9 mouse cellular contexts compared by ENCODE assay signal in genomic region chr3:96905592-96905991, GRCm38 (mm10). TPM values are rescaled to one million over a fixed set of nuclear protein-coding genes. Genes with fewer than 3 reads are reported as not detected.
A peak's percentile ranks its signal among the peaks of the same experiment; 100 is the strongest.
DNase-seq lines count a peak whose midpoint lies in the region; ATAC-seq and TF ChIP-seq lines count a peak whose summit lies in the region.
"Had no signal": no experiment of that assay in that cellular context is flagged by ENCODE, and none has a peak within 500 bp of the region (broad histone marks: within the 10 kb centered on the region; RNA-seq: fewer than 3 reads in every experiment).

No protein-coding gene starts in this region.

- 44% methylated on average over 9 of the region's 9 CpGs for WGBS in heart, embryonic 13.5 days
- WGBS in forebrain, postnatal 0 days = 42% methylated on average over 9 of the region's 9 CpGs
- WGBS in liver, embryonic 16.5 days (ENCODE audit: insufficient replicate concordance) = 34% methylated on average over 9 of the region's 9 CpGs

- peak overlapping the region; percentile 76 for H3K4me3 ChIP-seq in heart, embryonic 13.5 days
- peak overlapping the region in 1 of 2 experiments; percentile 98; a peak in 2 of 4 replicates for H3K4me3 ChIP-seq in ES-E14 (ENCODE audit: insufficient read depth in 1 of 2, low read depth in 1 of 2, low read length in 2 of 2, poor library complexity in 1 of 2, severe bottlenecking in 1 of 2)
- H3K4me3 ChIP-seq in forebrain, postnatal 0 days (ENCODE audit: low read depth, low read length) = peak overlapping the region; percentile 80
- H3K4me3 ChIP-seq in liver, embryonic 16.5 days (ENCODE audit: low read depth, low read length) = peak overlapping the region; percentile 99

- H3K27ac ChIP-seq in heart, embryonic 13.5 days (replicated peaks) = no peak overlapping the region
- H3K27ac ChIP-seq in ES-E14 (ENCODE audit: insufficient read depth, low read depth, low read length, poor library complexity, severe bottlenecking) = no peak overlapping the region
- no peak overlapping the region for H3K27ac ChIP-seq in forebrain, postnatal 0 days (ENCODE audit: low read depth, low read length)
- no peak overlapping the region for H3K27ac ChIP-seq in liver, embryonic 16.5 days (ENCODE audit: low read length)

- H3K4me2 ChIP-seq in heart, embryonic 13.5 days = peak overlapping the region; percentile 88
- H3K4me2 ChIP-seq in forebrain, postnatal 0 days (ENCODE audit: low read depth) = peak overlapping the region; percentile 67
- peak overlapping the region; percentile 94 for H3K4me2 ChIP-seq in liver, embryonic 16.5 days (ENCODE audit: low read depth, low read length)

- no peaks in the 10 kb centered on the region for H3K36me3 ChIP-seq in heart, embryonic 13.5 days
- no peaks in the 10 kb centered on the region for H3K36me3 ChIP-seq in ES-E14 (ENCODE audit: control insufficient read depth, insufficient read depth, low read length, poor library complexity, severe bottlenecking)
- no peaks in the 10 kb centered on the region for H3K36me3 ChIP-seq in forebrain, postnatal 0 days (ENCODE audit: insufficient read depth)
- H3K36me3 ChIP-seq in liver, embryonic 16.5 days (ENCODE audit: control insufficient read depth, insufficient read depth) = no peaks in the 10 kb centered on the region

- H3K9ac ChIP-seq in heart, embryonic 13.5 days = peak overlapping the region; percentile 94
- H3K9ac ChIP-seq in ES-E14 (ENCODE audit: insufficient read depth, low read depth, low read length, poor library complexity, severe bottlenecking) = no peak overlapping the region
- H3K9ac ChIP-seq in forebrain, postnatal 0 days = 0 out of 2 replicates have a peak overlapping the region, but pooled peaks have one; percentile 84
- H3K9ac ChIP-seq in liver, embryonic 16.5 days (ENCODE audit: low read depth, low read length) = peak overlapping the region; percentile 91

- no peak for ATAC-seq in heart, embryonic 13.5 days (ENCODE audit: extremely low read depth, insufficient number of reproducible peaks, low FRiP score, low TSS enrichment)
- peak; percentile 36 for ATAC-seq in forebrain, postnatal 0 days
- no peak for ATAC-seq in liver, embryonic 16.5 days (ENCODE audit: low read depth)

- peaks cover 31% of the 10 kb centered on the region for H3K27me3 ChIP-seq in heart, embryonic 13.5 days (replicated peaks)
- no peaks in the 10 kb centered on the region for H3K27me3 ChIP-seq in forebrain, postnatal 0 days (ENCODE audit: insufficient read depth, low read length)
- peaks cover 10% of the 10 kb centered on the region for H3K27me3 ChIP-seq in liver, embryonic 16.5 days (ENCODE audit: control insufficient read depth, insufficient read depth, low read depth, low read length)

- DNase-seq in heart, adult 11 months = no peak
- peak; percentile 3 for DNase-seq in ES-E14 (ENCODE audit: low read depth, low spot score)
- no peak for DNase-seq in forebrain, postnatal 0 days
- no peak for DNase-seq in urinary bladder, postnatal 25 days (ENCODE audit: low spot score)
- DNase-seq in adipocyte (ENCODE audit: low spot score) = no peak
- DNase-seq in thymus, postnatal 4 days = no peak

- TF ChIP-seq CTCF in forebrain, postnatal 0 days (IDR thresholded peaks at IDR 0.05; ENCODE audit: low read depth) = no peak

- H3K9me3 ChIP-seq in heart, embryonic 13.5 days = no peaks in the 10 kb centered on the region
- no peaks in the 10 kb centered on the region for H3K9me3 ChIP-seq in ES-E14 (ENCODE audit: control insufficient read depth, insufficient read depth, low read depth, low read length)
- no peaks in the 10 kb centered on the region for H3K9me3 ChIP-seq in forebrain, postnatal 0 days (ENCODE audit: low read length)
- H3K9me3 ChIP-seq in liver, embryonic 16.5 days (replicated peaks; ENCODE audit: control insufficient read depth, low read length) = no peaks in the 10 kb centered on the region

- in situ Hi-C loops in ES-E14 (cut with MboI; ENCODE audit: low sequenced_read_pairs in 2 of 2, unreplicated experiment in 2 of 2) = no loop called here

- peaks cover 12% of the 10 kb centered on the region for H3K4me1 ChIP-seq in heart, embryonic 13.5 days
- no peaks in the 10 kb centered on the region for H3K4me1 ChIP-seq in ES-E14 (ENCODE audit: control insufficient read depth in 2 of 2, insufficient read depth in 2 of 2, low read length in 2 of 2, poor library complexity in 1 of 2)
- no peaks in the 10 kb centered on the region for H3K4me1 ChIP-seq in forebrain, postnatal 0 days (ENCODE audit: insufficient read depth)
- peaks cover 15% of the 10 kb centered on the region for H3K4me1 ChIP-seq in liver, embryonic 16.5 days (ENCODE audit: control insufficient read depth, low read depth, low read length)

TF ChIP-seq in ES-E14, 5 proteins besides CTCF, POLR2A, EP300 and RAD21:
- TF ChIP-seq ZC3H11A (IDR thresholded peaks at IDR 0.05; ENCODE audit: borderline replicate concordance, low read depth, low read length) = no peak
- TF ChIP-seq HCFC1 (IDR thresholded peaks at IDR 0.05; ENCODE audit: borderline replicate concordance, insufficient read depth, low read length) = no peak

RNA-seq across cellular contexts. Expression of gene Gpr89, which starts 0.4 kb away (rescaled TPM):
- 24.2 and 26.6 TPM in 2 replicates for polyA plus RNA-seq in heart, embryonic 13.5 days (2015; fragmentation: Nextera tagmentation; extraction: Ambion mirVana)
- total RNA-seq in ES-E14 (2012; rRNA removed) = 40.5 and 42.3 TPM in 2 replicates
- total RNA-seq in forebrain, postnatal 0 days (2014; rRNA removed) = 17.8 and 24.1 TPM in 2 replicates
- 23.0 and 34.8 TPM in 2 replicates for polyA plus RNA-seq in forebrain, postnatal 0 days (2015; fragmentation: Nextera tagmentation; extraction: Ambion mirVana)
- 19.1 and 22.7 TPM in 2 replicates for polyA plus RNA-seq in liver, embryonic 16.5 days (2015; fragmentation: Nextera tagmentation; extraction: Ambion mirVana)

RNA-seq across cellular contexts. Expression of gene Gja5, which starts 1.1 kb away (rescaled TPM):
- polyA plus RNA-seq in heart, embryonic 13.5 days (2015; fragmentation: Nextera tagmentation; extraction: Ambion mirVana) = 113 and 126 TPM in 2 replicates
- 0.13 and 0.26 TPM in 2 replicates for total RNA-seq in ES-E14 (2012; rRNA removed)
- 1.2 and 1.5 TPM in 2 replicates for total RNA-seq in forebrain, postnatal 0 days (2014; rRNA removed)
- 0.93 and 1.3 TPM in 2 replicates for polyA plus RNA-seq in forebrain, postnatal 0 days (2015; fragmentation: Nextera tagmentation; extraction: Ambion mirVana)
- polyA plus RNA-seq in liver, embryonic 16.5 days (2015; fragmentation: Nextera tagmentation; extraction: Ambion mirVana) = 2.9 and 3.0 TPM in 2 replicates
- polyA plus RNA-seq: CD4-positive, CD25-positive, alpha-beta regulatory T cell, adult 4 months had no signal

RNA-seq across cellular contexts. Expression of gene Gja8, which starts 20.2 kb away (rescaled TPM):
- polyA plus RNA-seq in heart, embryonic 13.5 days (2015; fragmentation: Nextera tagmentation; extraction: Ambion mirVana) = not detected in 2 replicates
- 0.04 and 0.05 TPM in 2 replicates for total RNA-seq in ES-E14 (2012; rRNA removed)
- not detected in 2 replicates for total RNA-seq in forebrain, postnatal 0 days (2014; rRNA removed)
- polyA plus RNA-seq in forebrain, postnatal 0 days (2015; fragmentation: Nextera tagmentation; extraction: Ambion mirVana) = 0.02 and 0.04 TPM in 2 replicates
- not detected in 2 replicates for polyA plus RNA-seq in liver, embryonic 16.5 days (2015; fragmentation: Nextera tagmentation; extraction: Ambion mirVana)
- polyA plus RNA-seq: CD4-positive, CD25-positive, alpha-beta regulatory T cell, adult 4 months had no signal

Comparison
In these comparisons a context has a peak if more than half of its experiments do, and no peak if none do; other contexts are left out.
1. RNA of gene Gja5, which starts 1.1 kb away (polyA plus RNA-seq): 113 to 126 TPM in heart, embryonic 13.5 days; 2.9 to 3.0 TPM in liver, embryonic 16.5 days and 0.93 to 1.3 TPM in forebrain, postnatal 0 days; every median in the first group is over 10 times any median in the second.
2. Peak in every context shown above with its lines, with median percentiles within 50 percentile points of each other: H3K4me2 ChIP-seq.